ENCODE assay signal across 15 mouse cellular contexts in the genomic region with DNA sequence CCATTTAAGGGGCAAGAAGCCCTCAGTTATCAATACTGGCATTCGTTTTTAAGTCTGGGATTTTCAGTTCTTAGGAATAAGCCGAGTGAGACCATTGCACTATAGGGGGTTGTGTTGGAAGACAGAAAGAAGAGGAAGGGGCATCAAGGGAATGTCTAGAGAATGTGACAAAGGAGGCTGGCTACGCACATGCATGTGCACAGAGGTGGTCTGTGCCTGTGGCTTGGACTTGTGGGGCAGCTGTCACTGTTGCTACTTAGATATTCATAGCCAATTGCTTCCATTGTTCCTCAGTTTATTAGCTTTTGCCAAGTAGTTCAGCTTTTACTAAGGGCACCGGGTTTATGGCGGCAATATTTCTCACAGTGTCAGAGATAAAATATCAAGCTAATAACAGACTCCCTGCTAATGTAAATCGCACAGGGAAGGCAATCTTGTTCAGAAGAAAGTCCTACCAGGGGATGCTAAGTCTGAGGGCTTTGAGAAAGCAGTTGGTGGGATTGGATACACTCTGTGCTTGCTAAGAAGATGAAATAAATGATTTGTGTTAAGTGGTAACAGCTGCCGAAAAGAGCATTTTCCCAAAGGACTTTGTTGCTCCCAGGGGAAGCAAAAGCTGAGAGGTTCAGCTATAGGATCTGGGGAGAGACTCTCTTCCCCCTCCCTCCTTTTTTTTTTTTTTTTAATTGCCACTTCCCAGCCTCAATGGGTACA.
DNase-seq lines count a peak whose midpoint lies in the region; ATAC-seq lines count a peak whose summit lies in the region.
"Had no signal": no experiment of that assay in that cellular context is flagged by ENCODE, and none has a peak within 500 bp of the region (broad histone marks: within the 10 kb centered on the region; RNA-seq: fewer than 3 reads in every experiment).

No protein-coding gene starts in this region.

- H3K36me3 ChIP-seq in midbrain, embryonic 12.5 days: no peaks in the 10 kb centered on the region
- H3K36me3 ChIP-seq in midbrain, embryonic 10.5 days: no peaks in the 10 kb centered on the region
- no peaks in the 10 kb centered on the region for H3K36me3 ChIP-seq in midbrain, embryonic 14.5 days (ENCODE audit: control insufficient read depth, insufficient read depth, low read length)
- H3K36me3 ChIP-seq in heart, embryonic 10.5 days: no peaks in the 10 kb centered on the region
- H3K36me3 ChIP-seq: heart, embryonic 13.5 days had no signal

- 0 out of 2 replicates have a peak, but pooled peaks have one; percentile 47 for ATAC-seq in midbrain, embryonic 12.5 days (ENCODE audit: low FRiP score, low read depth)
- no peak for ATAC-seq in midbrain, embryonic 14.5 days (ENCODE audit: low FRiP score, low TSS enrichment)
- ATAC-seq: CD4-positive, CD25-positive, alpha-beta regulatory T cell, adult 4 months had no signal

- no peaks in the 10 kb centered on the region for H3K9me3 ChIP-seq in midbrain, embryonic 12.5 days
- no peaks in the 10 kb centered on the region for H3K9me3 ChIP-seq in midbrain, embryonic 10.5 days (replicated peaks)
- H3K9me3 ChIP-seq in midbrain, embryonic 14.5 days (ENCODE audit: control insufficient read depth, low read length): no peaks in the 10 kb centered on the region
- H3K9me3 ChIP-seq in heart, embryonic 10.5 days: no peaks in the 10 kb centered on the region
- H3K9me3 ChIP-seq: heart, embryonic 13.5 days had no signal

- no peak for DNase-seq in midbrain, embryonic 10.5 days (ENCODE audit: low spot score)
- DNase-seq in forelimb bud, embryonic 11.5 days (ENCODE audit: low read depth, low spot score): peak; percentile 10
- DNase-seq in midbrain, embryonic 14.5 days: peak; percentile 26
- DNase-seq in lung, postnatal 36 days: no peak
- no peak for DNase-seq in adrenal gland, postnatal 25 days
- DNase-seq in heart, embryonic 10.5 days (ENCODE audit: low spot score): no peak
- DNase-seq: cerebellum, adult 11 months; gastrocnemius, postnatal 14 days; kidney, postnatal 14 days; layer of hippocampus, adult 9-11 months; thymus, adult 18-20 months had no signal

- H3K4me3 ChIP-seq in midbrain, embryonic 12.5 days: no peak overlapping the region
- H3K4me3 ChIP-seq in midbrain, embryonic 10.5 days: no peak overlapping the region
- H3K4me3 ChIP-seq in midbrain, embryonic 14.5 days (replicated peaks; ENCODE audit: low read depth, low read length): no peak overlapping the region
- no peak overlapping the region for H3K4me3 ChIP-seq in heart, embryonic 10.5 days
- H3K4me3 ChIP-seq: heart, embryonic 13.5 days; megakaryocyte, embryonic 14.5 days had no signal

- WGBS in midbrain, embryonic 12.5 days: 41% methylated on average over 7 of the region's 7 CpGs
- WGBS in midbrain, embryonic 10.5 days: 75% methylated on average over 7 of the region's 7 CpGs
- 42% methylated on average over 7 of the region's 7 CpGs for WGBS in midbrain, embryonic 14.5 days
- WGBS in heart, embryonic 10.5 days: 64% methylated on average over 7 of the region's 7 CpGs

- H3K9ac ChIP-seq in midbrain, embryonic 12.5 days (replicated peaks): no peak overlapping the region
- no peak overlapping the region for H3K9ac ChIP-seq in midbrain, embryonic 14.5 days (replicated peaks; ENCODE audit: low read length)
- H3K9ac ChIP-seq: heart, embryonic 13.5 days had no signal

- no peak overlapping the region for H3K4me2 ChIP-seq in midbrain, embryonic 12.5 days (replicated peaks)
- H3K4me2 ChIP-seq in midbrain, embryonic 14.5 days (ENCODE audit: low read length): no peak overlapping the region
- H3K4me2 ChIP-seq: heart, embryonic 13.5 days had no signal

- H3K27me3 ChIP-seq in midbrain, embryonic 12.5 days: no peaks in the 10 kb centered on the region
- H3K27me3 ChIP-seq in midbrain, embryonic 10.5 days (ENCODE audit: low read depth, poor library complexity, severe bottlenecking): no peaks in the 10 kb centered on the region
- no peaks in the 10 kb centered on the region for H3K27me3 ChIP-seq in midbrain, embryonic 14.5 days (ENCODE audit: control insufficient read depth, insufficient read depth, low read length)
- no peaks in the 10 kb centered on the region for H3K27me3 ChIP-seq in heart, embryonic 10.5 days (ENCODE audit: insufficient read depth, poor library complexity, severe bottlenecking)
- H3K27me3 ChIP-seq: heart, embryonic 13.5 days; megakaryocyte, embryonic 14.5 days had no signal

- peaks cover 9% of the 10 kb centered on the region for H3K4me1 ChIP-seq in midbrain, embryonic 12.5 days
- H3K4me1 ChIP-seq in midbrain, embryonic 10.5 days: peaks cover 17% of the 10 kb centered on the region
- peaks cover 8% of the 10 kb centered on the region; the same call in 1 of the 2 replicates for H3K4me1 ChIP-seq in midbrain, embryonic 14.5 days (ENCODE audit: control insufficient read depth, insufficient read depth, low read length)
- no peaks in the 10 kb centered on the region for H3K4me1 ChIP-seq in heart, embryonic 10.5 days
- H3K4me1 ChIP-seq: heart, embryonic 13.5 days; megakaryocyte, embryonic 14.5 days had no signal

- H3K27ac ChIP-seq in midbrain, embryonic 12.5 days (replicated peaks): no peak overlapping the region
- H3K27ac ChIP-seq in midbrain, embryonic 10.5 days (replicated peaks): no peak overlapping the region
- H3K27ac ChIP-seq in midbrain, embryonic 14.5 days (replicated peaks; ENCODE audit: low read depth, low read length): peak overlapping the region; percentile 45
- no peak overlapping the region for H3K27ac ChIP-seq in heart, embryonic 10.5 days
- H3K27ac ChIP-seq: heart, embryonic 13.5 days had no signal

Comparison
In these comparisons a context has a peak if more than half of its experiments do, and no peak if none do; other contexts are left out.
1. DNase-seq: peak in forelimb bud, embryonic 11.5 days (single experiment) and midbrain, embryonic 14.5 days (single experiment); none in midbrain, embryonic 10.5 days (single experiment), lung, postnatal 36 days (single experiment), adrenal gland, postnatal 25 days (single experiment) and heart, embryonic 10.5 days (single experiment).